Mouse (Mus musculus) lung, postnatal 0 days (tissue): ENCODE measurements around the gene Tprg.

Source experiments
- CTCF ChIP-seq: IDR thresholded peaks from 2 replicates; pipeline ENCODE4 v1.5.1; 2016; ENCODE audit warnings: antibody characterized with exemption, mild to moderate bottlenecking
- EP300 ChIP-seq: IDR thresholded peaks from 2 replicates; pipeline ENCODE4 v1.6.1; 2016; ENCODE audit warnings: antibody characterized with exemption, mild to moderate bottlenecking, control low read depth

GRCm38 (mm10) chr16:25302616-25303015, 16.0 kb downstream of the Tprg start:
- TF ChIP-seq CTCF (no peak), EP300 (no peak)
